Mouse (Mus musculus) lung, adult 18-20 months (tissue): ENCODE measurements around the gene Abi3bp.

Experiments used
- DNase-seq, 2 experiments: peaks; one replicate each; pipeline ENCODE4 v3.0.0; 2022; ENCODE audit warnings: mixed read lengths in 2 of 2

The Abi3bp gene

GRCm38 (mm10) chr16:56477677-56478574, at the start of gene Abi3bp:
Gene Abi3bp (plus strand): TSS chr16:56477878.
- peak; percentile 42 to 56 for DNase-seq

- no peak for DNase-seq
These were observed 42.1 kb upstream of the Abi3bp start for GRCm38 (mm10) chr16:56435293-56436185.

GRCm38 (mm10) chr16:56440243-56440642, 37.4 kb upstream of the Abi3bp start:
- DNase-seq: no peak

- DNase-seq: no peak
These were observed 36.6 kb upstream of the Abi3bp start for GRCm38 (mm10) chr16:56441113-56441512.

GRCm38 (mm10) chr16:56441658-56442344, 35.9 kb upstream of the Abi3bp start:
- DNase-seq: no peak

GRCm38 (mm10) chr16:56451482-56451881, 26.2 kb upstream of the Abi3bp start:
- no peak for DNase-seq

- peak in 1 of 2 experiments; percentile 19 for DNase-seq
These were observed 25.8 kb upstream of the Abi3bp start for GRCm38 (mm10) chr16:56451923-56452322.

GRCm38 (mm10) chr16:56458052-56458754, 19.5 kb upstream of the Abi3bp start:
- DNase-seq: no peak

GRCm38 (mm10) chr16:56473160-56473559, 4.5 kb upstream of the Abi3bp start:
- no peak for DNase-seq

- DNase-seq: no peak
These were observed 2.0 kb upstream of the Abi3bp start for GRCm38 (mm10) chr16:56475676-56476075.

GRCm38 (mm10) chr16:56478575-56479191, 1.0 kb downstream of the Abi3bp start:
- DNase-seq: peak in 1 of 2 experiments; percentile 25

- DNase-seq: no peak
These were observed 5.8 kb downstream of the Abi3bp start for GRCm38 (mm10) chr16:56483466-56483865.

GRCm38 (mm10) chr16:56486461-56486860, 8.8 kb downstream of the Abi3bp start:
- peak; percentile 39 to 54 for DNase-seq

- DNase-seq: no peak
These were observed 13.2 kb downstream of the Abi3bp start for GRCm38 (mm10) chr16:56490861-56491260.

GRCm38 (mm10) chr16:56495266-56495665, 17.6 kb downstream of the Abi3bp start:
- DNase-seq: no peak

GRCm38 (mm10) chr16:56496743-56497142, 19.1 kb downstream of the Abi3bp start:
- no peak for DNase-seq

- DNase-seq: no peak
These were observed 21.0 kb downstream of the Abi3bp start for GRCm38 (mm10) chr16:56498680-56499079.

- no peak for DNase-seq
These were observed 22.8 kb downstream of the Abi3bp start for GRCm38 (mm10) chr16:56500441-56500840.

GRCm38 (mm10) chr16:56501101-56501500, 23.4 kb downstream of the Abi3bp start:
- no peak for DNase-seq

- DNase-seq: peak; percentile 59 to 77
These were observed 23.8 kb downstream of the Abi3bp start for GRCm38 (mm10) chr16:56501513-56501912.

GRCm38 (mm10) chr16:56502134-56502533, 24.5 kb downstream of the Abi3bp start:
- no peak for DNase-seq

GRCm38 (mm10) chr16:56503941-56504340, 26.3 kb downstream of the Abi3bp start:
- no peak for DNase-seq
